Mouse (Mus musculus) cerebellum, adult 9-10 months (tissue): ENCODE results near the gene Npb.
"Not testable (repeated sequence)": the region's sequence is repeated elsewhere in the genome, so short reads cannot be mapped to it uniquely, and the experiment has no call there.

Experiments
- DNase-seq: peaks from one replicate; pipeline ENCODE4 v3.0.0; 2022

Gene Npb

DNA sequence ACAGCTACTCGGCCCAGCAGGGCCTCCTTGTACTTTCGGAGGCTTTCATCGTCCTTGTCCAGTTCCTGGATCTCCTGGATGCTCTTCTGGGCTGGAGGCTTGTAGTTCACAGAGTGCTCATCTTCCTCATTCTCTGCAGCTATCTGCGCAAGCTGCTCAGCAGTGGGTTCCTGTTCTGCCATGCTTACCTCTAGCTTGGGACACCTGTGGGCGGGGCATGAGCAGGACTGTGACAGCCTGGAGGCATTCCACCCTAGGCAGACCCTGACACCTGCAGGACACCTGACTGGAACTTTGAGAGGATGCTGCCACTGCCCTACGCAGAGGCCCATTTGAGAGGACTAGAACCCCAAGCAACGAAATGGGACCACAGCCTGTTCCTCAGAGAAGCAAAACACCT is 28.1 kb upstream of the Npb start:
- peak; percentile 56 for DNase-seq

DNA sequence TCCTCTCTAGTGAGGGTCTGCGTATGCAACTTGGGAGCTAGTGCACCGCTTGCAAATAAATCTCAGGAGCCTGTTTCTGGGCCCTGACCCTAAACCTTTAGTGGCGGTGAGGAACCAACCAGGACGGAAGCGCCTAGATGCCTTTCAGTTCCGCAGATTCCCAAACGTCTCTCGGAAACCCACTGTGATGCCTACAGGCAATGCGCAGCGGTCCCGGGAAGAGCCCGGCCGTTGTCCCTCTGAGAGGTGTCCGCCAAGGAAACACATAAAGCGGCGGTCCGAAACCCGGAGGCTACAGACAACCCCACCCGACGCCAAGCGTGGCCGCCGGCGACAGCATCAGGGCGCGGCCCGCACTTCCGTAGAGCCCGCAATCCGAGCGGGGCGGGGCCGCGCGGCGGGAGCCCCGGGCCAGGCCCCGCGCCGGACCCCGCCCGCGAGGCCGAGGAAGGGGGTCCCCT is 27.4 kb upstream of the Npb start:
- peak; percentile 54 for DNase-seq

DNA sequence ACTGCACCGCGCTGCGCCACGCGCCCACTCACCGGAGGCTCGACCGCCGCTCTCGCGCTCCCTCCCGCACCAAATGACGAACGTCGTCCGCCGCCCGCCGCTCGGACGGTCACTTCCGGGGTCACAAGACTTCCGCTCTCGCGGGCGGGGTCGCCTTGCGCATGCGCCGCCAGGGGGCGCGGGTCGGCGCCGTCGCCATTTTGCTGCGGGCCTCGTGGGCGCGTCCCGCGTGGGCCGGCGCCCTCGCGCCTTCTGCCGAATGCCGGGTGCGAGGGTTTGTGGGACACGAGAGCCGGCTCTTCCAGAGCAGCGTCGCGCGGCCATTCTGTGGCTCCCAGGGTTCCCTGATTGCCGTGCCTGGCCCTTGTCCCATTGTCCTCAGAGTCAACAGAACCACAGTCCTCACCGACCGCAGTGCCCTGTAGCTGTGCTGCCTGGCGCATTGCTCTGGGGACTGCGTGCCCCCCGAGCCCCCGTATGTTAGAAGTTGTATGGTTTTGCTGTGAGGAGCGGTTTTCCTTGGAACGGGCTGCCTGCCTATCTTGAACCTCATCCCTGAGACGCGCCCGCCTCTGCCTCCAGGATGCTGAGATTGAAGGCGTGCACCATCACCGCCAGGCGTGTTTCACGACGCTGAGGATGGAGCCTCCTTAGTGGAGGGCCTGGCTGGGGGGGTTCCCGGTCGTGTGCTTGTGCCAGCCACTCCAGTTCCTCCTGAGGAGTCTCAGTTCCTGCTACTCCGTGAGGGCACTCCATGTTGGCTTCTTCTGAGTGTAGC is 26.6 kb upstream of the Npb start, which contains the start of gene Arhgdia:
Arhgdia (minus strand) TSS at position 135 of the 778 bp plus-strand sequence.
- peak; percentile 86 for DNase-seq

GRCm38 (mm10) chr11:120582268-120582981 is 25.9 kb upstream of the Npb start:
- peak; percentile 71 for DNase-seq

DNA sequence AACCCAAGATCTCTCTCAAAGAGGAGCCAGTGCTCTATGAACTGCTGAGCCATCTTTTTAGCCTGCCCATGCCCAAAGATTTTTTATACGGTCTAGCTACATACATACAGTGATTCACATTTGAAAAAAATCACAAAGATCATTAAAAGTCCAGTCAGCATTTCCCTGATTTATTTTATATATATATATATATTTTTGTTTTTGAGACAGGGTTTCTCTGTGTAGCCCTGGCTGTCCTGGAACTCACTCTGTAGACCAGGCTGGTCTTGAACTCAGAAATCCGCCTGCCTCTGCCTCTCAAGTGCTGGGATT is 25.3 kb upstream of the Npb start:
- DNase-seq = not testable (repeated sequence)

DNA sequence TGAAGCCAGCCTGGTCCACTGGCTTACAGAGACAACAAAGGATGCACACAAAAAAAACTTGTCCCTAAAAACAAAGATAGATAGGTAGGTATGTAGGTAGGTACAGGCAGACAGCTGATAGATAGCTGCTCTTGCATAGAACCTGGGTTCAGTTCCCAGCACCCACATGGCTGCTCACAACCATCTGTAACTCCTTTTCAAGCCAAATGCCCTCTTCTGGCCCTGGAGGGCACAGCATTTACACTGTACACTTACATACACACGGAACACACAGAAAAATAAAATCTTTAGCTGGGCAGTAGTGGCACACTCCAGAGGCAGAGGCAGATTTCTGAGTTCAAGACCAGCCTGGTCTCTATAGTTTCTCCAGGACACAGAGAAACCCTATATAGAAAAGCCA is 24.3 kb upstream of the Npb start:
- DNase-seq = no peak

- no peak for DNase-seq
These were observed 19.7 kb upstream of the Npb start for GRCm38 (mm10) chr11:120588531-120588930.

GRCm38 (mm10) chr11:120597240-120598235 is 10.7 kb upstream of the Npb start:
- no peak for DNase-seq

DNA sequence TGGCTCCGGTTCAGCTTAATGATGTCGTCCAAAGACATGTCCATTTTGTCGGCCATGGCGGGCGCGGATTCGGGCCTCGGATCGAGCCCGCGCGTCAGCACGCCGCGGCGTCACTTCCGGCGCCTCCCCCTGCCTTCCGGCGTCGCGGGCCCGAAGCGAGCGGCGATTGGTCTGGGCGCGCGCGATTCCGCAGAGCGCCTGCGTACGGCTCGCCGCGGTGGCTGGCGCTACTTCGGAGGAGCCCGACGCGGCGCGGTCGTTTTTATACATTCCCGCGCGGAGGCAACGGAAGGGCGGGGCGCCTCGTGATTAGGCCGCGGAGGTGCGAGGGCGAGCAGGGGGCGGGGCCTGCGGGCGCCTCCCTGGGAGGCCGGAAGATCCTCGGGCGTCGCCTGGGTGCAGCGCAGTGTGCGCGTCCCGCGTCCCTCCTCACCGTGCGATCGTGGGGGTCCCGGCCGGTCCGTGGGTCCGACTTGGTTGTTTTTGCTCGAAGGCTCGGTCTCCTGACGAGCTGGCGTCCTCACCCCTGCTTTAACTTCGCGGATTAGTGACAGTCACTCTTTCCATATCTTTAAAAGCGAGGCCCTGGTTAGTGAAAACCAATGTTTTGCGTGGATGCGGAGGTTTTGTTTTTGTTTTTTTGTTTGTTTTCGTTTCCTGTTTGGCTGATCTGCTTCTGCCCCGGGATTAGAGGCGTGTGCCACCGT is 9.8 kb upstream of the Npb start, which contains the start of the genes Alyref and Anapc11:
Alyref (minus strand) TSS at position 83 of the 707 bp plus-strand sequence.
Anapc11 (plus strand) TSS at position 139 of the 707 bp plus-strand sequence.
- DNase-seq = peak; percentile 89

DNA sequence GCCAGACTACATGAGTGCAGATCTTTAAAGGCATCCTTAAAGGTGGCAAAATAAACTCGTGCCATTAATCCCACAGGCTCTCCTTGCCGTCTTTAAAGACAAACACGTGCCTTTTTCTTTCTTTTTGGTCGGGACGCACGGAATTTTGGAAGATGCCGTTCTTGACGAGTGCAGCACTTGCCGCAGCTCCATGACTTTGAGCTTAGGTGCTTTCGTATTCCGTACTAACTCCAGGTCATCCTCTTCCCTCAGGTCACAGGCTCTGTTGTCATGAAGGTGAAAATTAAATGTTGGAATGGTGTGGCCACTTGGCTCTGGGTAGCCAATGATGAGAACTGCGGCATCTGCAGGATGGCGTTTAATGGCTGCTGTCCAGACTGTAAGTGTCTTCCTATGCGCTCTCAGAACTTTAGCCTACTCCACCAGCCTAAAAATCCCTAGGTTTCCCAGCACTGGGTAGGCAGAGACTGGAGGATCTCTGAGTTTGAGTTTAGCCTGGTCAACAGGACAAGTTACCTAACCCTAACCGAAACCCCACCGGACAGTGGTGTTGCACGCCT is 9.2 kb upstream of the Npb start:
- DNase-seq = peak; percentile 48

DNA sequence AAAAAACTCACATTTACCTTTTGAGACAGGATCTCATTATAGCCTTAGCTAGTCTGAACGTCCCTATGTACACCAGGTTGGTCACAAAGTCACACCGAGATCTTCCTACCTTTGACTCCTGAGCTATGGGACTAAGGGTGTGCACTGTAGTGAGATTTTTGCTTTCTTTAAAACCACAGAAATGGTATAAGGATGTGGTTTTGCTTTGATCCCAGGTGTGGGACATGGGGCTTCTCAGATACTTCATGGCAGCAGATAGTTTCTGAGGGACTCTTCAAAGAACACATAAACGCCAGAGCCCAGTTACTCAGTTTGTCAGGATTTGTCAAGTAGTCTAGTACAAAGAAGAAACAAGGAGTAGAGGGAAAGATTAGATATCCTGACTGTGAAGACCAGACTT is 7.6 kb upstream of the Npb start:
- no peak for DNase-seq

DNA sequence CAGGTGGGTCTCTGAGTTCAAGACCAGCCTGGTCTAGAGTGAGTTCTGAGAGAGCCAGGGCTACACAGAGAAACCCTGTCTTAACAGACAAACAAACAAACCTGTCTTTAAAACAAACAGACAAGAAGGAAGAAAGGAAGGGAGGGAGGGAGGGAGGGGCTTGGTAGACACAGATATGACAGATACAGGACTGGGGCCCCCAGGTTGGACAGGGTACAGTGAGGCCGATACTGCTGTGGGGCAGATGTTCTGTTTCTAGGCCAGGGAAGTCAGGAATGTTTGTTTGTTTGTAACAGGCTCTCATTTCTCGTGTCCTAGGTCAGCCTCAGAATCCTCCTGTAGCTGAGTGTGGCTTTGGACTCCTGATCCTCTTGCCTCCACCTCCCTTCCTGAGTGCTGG is 4.7 kb upstream of the Npb start:
- DNase-seq = no peak

- no peak for DNase-seq
These were observed 2.6 kb upstream of the Npb start for GRCm38 (mm10) chr11:120605667-120606066.

DNA sequence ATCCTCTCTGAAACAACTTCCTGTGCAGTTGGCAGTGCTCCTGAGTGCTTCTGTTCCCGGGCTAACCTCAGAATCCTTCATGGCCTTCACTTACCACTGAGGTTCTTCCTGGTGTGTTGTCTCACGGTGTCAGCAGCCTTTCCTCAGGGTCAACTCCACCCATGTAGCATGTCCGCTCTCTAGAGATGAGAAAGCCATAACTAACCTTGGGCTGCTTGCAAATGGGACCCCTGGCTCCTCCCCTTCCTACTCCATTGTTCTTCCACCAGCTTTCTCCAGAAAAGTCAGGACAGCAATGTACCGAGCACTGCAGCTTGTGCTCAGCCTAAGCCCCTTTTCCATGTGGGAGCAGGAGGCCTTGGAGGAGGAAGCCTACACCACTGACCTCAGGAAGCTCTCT is 1.5 kb upstream of the Npb start:
- no peak for DNase-seq

DNA sequence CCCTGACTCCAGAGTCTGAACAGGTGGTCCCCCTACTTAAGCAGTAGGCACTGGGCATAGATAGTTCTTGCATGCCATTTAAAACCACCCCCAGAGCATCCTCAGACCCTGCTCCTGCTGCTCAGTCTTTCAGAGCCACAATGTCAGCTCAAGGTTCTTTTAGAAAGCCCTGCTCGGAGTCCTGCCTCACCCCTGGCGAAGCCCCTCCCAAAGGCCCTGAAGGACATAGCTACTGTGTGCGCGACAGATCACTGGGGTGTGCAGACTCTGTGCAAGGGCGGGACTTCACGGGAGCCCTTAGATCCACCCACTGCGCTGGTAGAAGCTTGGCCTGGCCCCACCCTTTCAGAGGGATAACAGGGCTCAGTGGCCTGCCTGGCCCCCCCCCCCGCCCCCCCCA is 973 bp downstream of the Npb start:
- DNase-seq = peak; percentile 34

DNA sequence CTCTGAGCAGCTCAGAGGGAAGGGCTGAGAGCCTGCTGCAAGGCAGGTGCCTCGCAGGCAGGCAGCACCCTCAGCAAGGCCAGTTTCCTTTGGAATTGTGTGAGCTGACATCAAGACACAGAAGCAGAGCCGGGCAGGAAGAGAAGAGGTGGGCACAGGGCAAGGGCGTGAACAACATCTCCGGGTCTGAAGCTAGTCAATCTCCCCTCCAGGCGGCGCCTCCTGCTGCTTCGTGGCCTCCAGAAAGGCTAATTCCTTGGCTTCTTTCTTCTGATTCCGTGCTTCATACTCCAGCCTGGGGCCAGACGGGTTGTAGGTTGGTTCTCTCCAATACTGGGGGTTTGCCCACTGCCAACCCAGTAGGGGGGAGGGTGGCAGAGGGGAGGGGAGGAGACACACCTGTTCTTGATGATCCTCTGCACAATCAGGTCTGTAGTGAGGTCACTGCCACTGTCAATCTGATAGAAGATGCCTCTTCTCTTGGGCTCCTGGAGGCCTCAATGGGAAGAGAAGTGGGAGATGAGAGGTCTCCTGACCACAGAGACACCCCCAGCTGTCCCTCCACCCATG is 2.3 kb downstream of the Npb start:
- DNase-seq = peak; percentile 36

GRCm38 (mm10) chr11:120612763-120613162 is 4.5 kb downstream of the Npb start:
- DNase-seq = peak; percentile 95

DNA sequence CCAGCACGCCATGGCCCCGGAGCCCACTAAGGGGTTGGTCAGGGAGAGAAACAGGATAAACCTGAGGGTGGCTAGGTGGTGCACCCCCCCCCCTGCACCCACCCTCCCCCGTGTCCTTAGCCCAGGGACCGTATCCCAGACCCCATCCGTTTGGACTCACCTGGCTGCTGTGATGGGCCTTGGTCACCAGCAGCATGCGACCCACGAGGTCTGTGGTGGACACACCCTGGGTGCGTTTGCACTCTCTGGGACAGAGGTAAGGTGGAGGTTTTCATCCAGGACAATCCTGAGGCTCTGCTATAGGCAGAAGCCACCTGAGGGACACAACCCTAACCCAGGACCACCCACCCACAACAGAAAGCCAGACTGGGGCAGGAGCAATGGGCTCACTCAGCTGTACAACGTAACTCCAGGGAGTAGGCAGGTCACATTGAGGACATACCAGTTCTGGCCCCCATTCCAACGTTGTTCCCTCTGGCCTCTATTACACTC is 5.2 kb downstream of the Npb start:
- no peak for DNase-seq

DNA sequence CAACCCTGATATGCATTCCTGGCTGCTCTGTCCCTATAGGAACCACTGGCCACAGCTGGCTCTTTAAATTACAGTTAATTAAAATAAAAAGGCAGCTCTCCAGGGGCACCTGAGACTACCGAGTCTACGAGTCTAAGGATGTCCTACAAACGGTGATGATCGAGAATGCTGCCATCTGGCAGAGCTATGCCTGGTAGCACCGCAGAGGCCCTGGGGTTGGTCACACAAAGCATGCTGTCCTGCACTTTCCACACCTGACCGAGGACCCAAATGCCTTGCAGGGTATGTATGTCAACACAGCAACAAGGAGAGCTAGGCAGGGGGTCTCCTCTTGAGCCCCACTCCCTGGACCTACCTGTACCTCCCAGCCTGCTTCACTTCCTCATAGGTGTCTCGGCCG is 5.7 kb downstream of the Npb start:
- peak; percentile 61 for DNase-seq

GRCm38 (mm10) chr11:120615167-120615566 is 6.9 kb downstream of the Npb start:
- peak; percentile 52 for DNase-seq

- peak; percentile 46 for DNase-seq
These were observed 7.4 kb downstream of the Npb start for GRCm38 (mm10) chr11:120615606-120616203.
